Mouse (Mus musculus): ENCODE data around the gene Pxmp2. TPM values are rescaled to one million over a fixed set of nuclear protein-coding genes. Genes with fewer than 3 reads are reported as not detected.

The Pxmp2 gene
- polyA plus RNA-seq (2014; fragmentation: Nextera tagmentation; extraction: Ambion mirVana) = 9.8 and 10.9 TPM in 2 replicates

DNA sequence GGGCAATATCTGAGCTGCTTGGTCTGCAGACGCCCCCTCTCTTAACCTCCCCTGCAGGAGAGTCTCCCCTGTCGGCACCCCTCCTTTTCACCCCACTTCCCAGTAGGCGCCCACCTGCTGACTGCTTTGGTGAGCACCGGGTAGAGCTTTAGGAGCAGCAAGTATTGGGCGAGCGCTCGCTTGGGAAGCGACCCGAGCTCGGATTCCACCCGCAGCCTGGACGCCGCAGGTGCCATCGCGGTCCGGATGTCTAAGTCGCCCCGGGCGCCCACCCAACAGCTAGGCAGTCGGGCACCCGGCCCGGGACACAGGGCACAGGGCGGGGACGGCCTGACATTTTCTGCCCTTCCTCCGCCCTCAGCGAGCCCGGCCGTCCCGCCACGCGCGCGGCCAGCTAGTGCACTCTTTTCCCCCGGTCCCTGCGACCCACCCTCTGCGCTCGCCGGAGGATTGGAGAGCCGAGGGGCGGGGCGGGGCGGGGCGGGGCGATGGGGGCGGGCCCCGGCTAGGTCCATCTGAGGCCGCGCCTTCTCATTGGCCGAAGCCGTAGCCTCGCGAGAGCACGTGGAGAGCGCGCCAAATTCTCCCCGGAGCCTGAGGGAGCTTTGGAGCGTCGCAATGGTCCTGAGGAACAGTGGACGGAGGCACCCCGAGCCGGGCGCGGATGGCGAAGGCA lies at the start of gene Pxmp2, which contains the start of gene Pole:
Pxmp2 (minus strand) TSS at position 417 of the 676 bp plus-strand sequence.
Pole (plus strand) TSS at position 537 of the 676 bp plus-strand sequence.
- H3K9me3 ChIP-seq (ENCODE audit: control insufficient read depth, low read length) = no peaks in the 10 kb centered on the region
- H3K36me3 ChIP-seq (ENCODE audit: control insufficient read depth, insufficient read depth, low read length) = no peaks in the 10 kb centered on the region; the same call in 1 of the 2 replicates
- H3K4me3 ChIP-seq (ENCODE audit: low read depth, low read length) = peak within 1 kb of the TSS; percentile 68
- H3K4me2 ChIP-seq (ENCODE audit: low read depth, severe bottlenecking) = peak within 1 kb of the TSS; percentile 81
- peaks cover 5% of the 10 kb centered on the region; the same call in 1 of the 2 replicates for H3K4me1 ChIP-seq (ENCODE audit: control insufficient read depth, insufficient read depth, low read length)
- peaks cover 7% of the 10 kb centered on the region for H3K27me3 ChIP-seq (ENCODE audit: control insufficient read depth, insufficient read depth, low read length)
- H3K27ac ChIP-seq (replicated peaks; ENCODE audit: low read depth, low read length) = no peak within 1 kb of the TSS
- H3K9ac ChIP-seq (ENCODE audit: low read length) = peak within 1 kb of the TSS; percentile 82
- peak; percentile 98 for ATAC-seq (ENCODE audit: insufficient number of reproducible peaks, low FRiP score, low TSS enrichment, low read depth)
- 0% methylated on average over 53 of the region's 64 CpGs for WGBS
- DNase-seq (ENCODE audit: low spot score) = peak; percentile 97

DNA sequence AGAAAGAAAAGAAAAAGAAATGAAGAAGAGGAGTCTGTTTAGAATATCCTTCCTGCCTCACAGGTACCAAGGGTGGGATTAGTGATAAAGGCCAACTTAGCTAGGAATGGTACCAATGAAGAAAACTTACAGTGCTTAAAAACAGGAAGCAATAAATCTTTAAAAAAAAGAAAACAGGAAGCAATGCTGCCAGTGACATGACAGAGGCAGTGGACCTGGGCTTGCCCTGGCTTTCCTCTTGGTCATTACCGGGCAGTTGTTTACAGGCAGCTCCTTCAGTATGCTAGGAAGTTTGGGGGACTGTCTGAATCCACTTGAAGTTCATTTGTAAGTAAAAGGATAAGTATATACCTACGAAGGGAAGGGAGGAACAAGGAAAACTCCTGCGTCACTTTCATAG lies 44.5 kb upstream of the Pxmp2 start:
- H3K27me3 ChIP-seq (ENCODE audit: control insufficient read depth, insufficient read depth, low read length) = no peaks in the 10 kb centered on the region
- DNase-seq (ENCODE audit: low spot score) (no peak), ATAC-seq (ENCODE audit: insufficient number of reproducible peaks, low FRiP score, low TSS enrichment, low read depth) (no peak)
- peaks cover 30% of the 10 kb centered on the region for H3K36me3 ChIP-seq (ENCODE audit: control insufficient read depth, insufficient read depth, low read length)
- H3K27ac ChIP-seq (replicated peaks; ENCODE audit: low read depth, low read length) = no peak overlapping the region
- no peaks in the 10 kb centered on the region for H3K4me1 ChIP-seq (ENCODE audit: control insufficient read depth, insufficient read depth, low read length)
- no peak overlapping the region for H3K9ac ChIP-seq (ENCODE audit: low read length)
- H3K4me2 ChIP-seq (ENCODE audit: low read depth, severe bottlenecking) = no peak overlapping the region
- no peaks in the 10 kb centered on the region for H3K9me3 ChIP-seq (ENCODE audit: control insufficient read depth, low read length)
- WGBS = 77% methylated on average over 3 of the region's 3 CpGs
- H3K4me3 ChIP-seq (ENCODE audit: low read depth, low read length) = no peak overlapping the region

DNA sequence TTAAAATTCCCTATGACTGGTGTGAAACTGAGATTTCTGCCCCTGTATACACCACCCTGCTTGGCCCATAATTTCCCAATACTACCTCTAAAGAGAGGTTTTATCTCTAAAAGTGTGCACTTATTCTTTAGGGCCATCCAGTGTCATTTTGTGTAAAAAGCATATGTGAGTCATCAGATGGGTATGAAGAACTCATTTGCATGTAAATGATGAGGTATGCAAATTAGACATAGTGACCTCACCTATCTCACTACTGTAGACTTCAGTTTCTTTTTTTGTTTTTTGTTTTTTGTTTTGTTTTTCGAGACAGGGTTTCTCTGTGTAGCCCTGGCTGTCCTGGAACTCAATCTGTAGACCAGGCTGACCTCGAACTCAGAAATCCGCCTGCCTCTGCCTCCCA lies 27.1 kb upstream of the Pxmp2 start:
- no peak overlapping the region for H3K27ac ChIP-seq (replicated peaks; ENCODE audit: low read depth, low read length)
- no peak overlapping the region for H3K4me2 ChIP-seq (ENCODE audit: low read depth, severe bottlenecking)
- H3K4me1 ChIP-seq (ENCODE audit: control insufficient read depth, insufficient read depth, low read length) = no peaks in the 10 kb centered on the region
- ATAC-seq (ENCODE audit: insufficient number of reproducible peaks, low FRiP score, low TSS enrichment, low read depth) (no peak), DNase-seq (ENCODE audit: low spot score) (no peak)
- H3K36me3 ChIP-seq (ENCODE audit: control insufficient read depth, insufficient read depth, low read length) = peaks cover 18% of the 10 kb centered on the region; the same call in 1 of the 2 replicates
- WGBS = 85% methylated on average over 3 of the region's 3 CpGs
- no peak overlapping the region for H3K9ac ChIP-seq (ENCODE audit: low read length)
- no peak overlapping the region for H3K4me3 ChIP-seq (ENCODE audit: low read depth, low read length)
- H3K27me3 ChIP-seq (ENCODE audit: control insufficient read depth, insufficient read depth, low read length) = no peaks in the 10 kb centered on the region
- no peaks in the 10 kb centered on the region for H3K9me3 ChIP-seq (ENCODE audit: control insufficient read depth, low read length)

- no peaks in the 10 kb centered on the region for H3K4me1 ChIP-seq (ENCODE audit: control insufficient read depth, insufficient read depth, low read length)
Observed at GRCm38 (mm10) chr5:110308861-110309260, 22.9 kb upstream of the Pxmp2 start.

DNA sequence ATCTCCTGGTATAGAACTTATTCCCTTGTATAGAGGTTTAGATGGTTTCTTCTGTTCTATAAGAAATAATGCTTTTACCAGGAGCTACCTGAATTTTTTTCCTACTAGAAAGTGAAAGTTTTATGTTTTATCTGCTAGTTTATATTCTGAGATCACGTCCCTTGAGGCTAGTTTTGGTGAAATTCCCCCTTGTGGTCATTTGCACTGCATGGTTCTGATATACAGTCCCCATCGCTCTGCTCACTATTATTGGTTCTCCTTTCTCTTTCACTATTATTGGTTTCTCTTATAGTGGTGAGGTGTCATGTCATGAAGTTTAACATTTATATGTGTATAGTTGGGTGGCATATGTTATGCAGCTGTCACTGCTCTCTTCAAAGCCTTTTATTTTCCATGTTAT lies 14.6 kb upstream of the Pxmp2 start:
- 95% methylated on average over 2 of the region's 2 CpGs for WGBS
- H3K36me3 ChIP-seq (ENCODE audit: control insufficient read depth, insufficient read depth, low read length) = peaks cover 22% of the 10 kb centered on the region
- no peak overlapping the region for H3K4me3 ChIP-seq (ENCODE audit: low read depth, low read length)
- DNase-seq (ENCODE audit: low spot score) (no peak), ATAC-seq (ENCODE audit: insufficient number of reproducible peaks, low FRiP score, low TSS enrichment, low read depth) (no peak)
- no peak overlapping the region for H3K4me2 ChIP-seq (ENCODE audit: low read depth, severe bottlenecking)
- no peaks in the 10 kb centered on the region for H3K27me3 ChIP-seq (ENCODE audit: control insufficient read depth, insufficient read depth, low read length)
- H3K9ac ChIP-seq (ENCODE audit: low read length) = no peak overlapping the region
- H3K27ac ChIP-seq (replicated peaks; ENCODE audit: low read depth, low read length) = no peak overlapping the region
- H3K4me1 ChIP-seq (ENCODE audit: control insufficient read depth, insufficient read depth, low read length) = no peaks in the 10 kb centered on the region
- H3K9me3 ChIP-seq (ENCODE audit: control insufficient read depth, low read length) = no peaks in the 10 kb centered on the region

More at GRCm38 (mm10) chr5:110308861-110309260, 22.9 kb upstream of the Pxmp2 start:
- H3K4me3 ChIP-seq (ENCODE audit: low read depth, low read length) = no peak overlapping the region
- H3K36me3 ChIP-seq (ENCODE audit: control insufficient read depth, insufficient read depth, low read length) = peaks cover 24% of the 10 kb centered on the region; the same call in 1 of the 2 replicates
- ATAC-seq (ENCODE audit: insufficient number of reproducible peaks, low FRiP score, low TSS enrichment, low read depth) = no peak
- H3K9me3 ChIP-seq (ENCODE audit: control insufficient read depth, low read length) = no peaks in the 10 kb centered on the region
- H3K27me3 ChIP-seq (ENCODE audit: control insufficient read depth, insufficient read depth, low read length) = no peaks in the 10 kb centered on the region
- H3K27ac ChIP-seq (replicated peaks; ENCODE audit: low read depth, low read length) = no peak overlapping the region
- H3K9ac ChIP-seq (ENCODE audit: low read length) = no peak overlapping the region
- no peak overlapping the region for H3K4me2 ChIP-seq (ENCODE audit: low read depth, severe bottlenecking)
- WGBS = 97% methylated on average over 7 of the region's 7 CpGs
- DNase-seq (ENCODE audit: low spot score) = no peak

DNA sequence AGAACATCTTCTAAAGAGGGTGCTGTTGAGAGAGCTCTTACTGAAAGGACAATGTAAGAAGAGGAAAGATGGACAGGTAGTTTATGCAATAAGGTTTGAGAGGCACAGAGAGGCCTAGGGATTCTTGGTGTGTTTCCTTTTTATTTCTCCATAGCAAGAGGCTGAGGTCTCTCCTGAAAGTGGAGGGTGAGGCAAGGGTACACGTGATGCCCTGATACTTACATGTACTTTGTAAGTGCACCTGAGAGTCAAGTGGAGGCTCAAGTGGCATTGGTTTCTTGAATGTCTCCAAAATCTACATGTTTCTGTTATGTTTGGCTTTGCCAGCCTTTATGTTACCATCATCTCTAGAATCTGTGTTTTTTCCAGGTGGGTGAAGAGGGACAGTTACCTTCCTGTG lies 10.7 kb upstream of the Pxmp2 start:
- Histone ChIP-seq H3K27me3 (ENCODE audit: control insufficient read depth, insufficient read depth, low read length) (no peaks in the 10 kb centered on the region), H3K9me3 (ENCODE audit: control insufficient read depth, low read length) (no peaks in the 10 kb centered on the region), H3K4me1 (ENCODE audit: control insufficient read depth, insufficient read depth, low read length) (no peaks in the 10 kb centered on the region), H3K36me3 (ENCODE audit: control insufficient read depth, insufficient read depth, low read length) (peaks cover 23% of the 10 kb centered on the region), H3K4me3 (ENCODE audit: low read depth, low read length) (no peak overlapping the region), H3K9ac (ENCODE audit: low read length) (no peak overlapping the region), H3K27ac (replicated peaks; ENCODE audit: low read depth, low read length) (no peak overlapping the region), H3K4me2 (ENCODE audit: low read depth, severe bottlenecking) (no peak overlapping the region)
- WGBS = 89% methylated on average over 1 of the region's 1 CpGs
- DNase-seq (ENCODE audit: low spot score) (no peak), ATAC-seq (ENCODE audit: insufficient number of reproducible peaks, low FRiP score, low TSS enrichment, low read depth) (no peak)

- no peaks in the 10 kb centered on the region for H3K4me1 ChIP-seq (ENCODE audit: control insufficient read depth, insufficient read depth, low read length)
- no peak overlapping the region for H3K4me3 ChIP-seq (ENCODE audit: low read depth, low read length)
- no peak overlapping the region for H3K4me2 ChIP-seq (ENCODE audit: low read depth, severe bottlenecking)
- H3K27ac ChIP-seq (replicated peaks; ENCODE audit: low read depth, low read length) = no peak overlapping the region
- ATAC-seq (ENCODE audit: insufficient number of reproducible peaks, low FRiP score, low TSS enrichment, low read depth) (no peak), DNase-seq (ENCODE audit: low spot score) (no peak)
- H3K27me3 ChIP-seq (ENCODE audit: control insufficient read depth, insufficient read depth, low read length) = no peaks in the 10 kb centered on the region
- H3K9ac ChIP-seq (ENCODE audit: low read length) = no peak overlapping the region
- peaks cover 17% of the 10 kb centered on the region for H3K36me3 ChIP-seq (ENCODE audit: control insufficient read depth, insufficient read depth, low read length)
- H3K9me3 ChIP-seq (ENCODE audit: control insufficient read depth, low read length) = no peaks in the 10 kb centered on the region
- 96% methylated on average over 1 of the region's 1 CpGs for WGBS
Observed at GRCm38 (mm10) chr5:110291649-110292048, 5.7 kb upstream of the Pxmp2 start.

DNA sequence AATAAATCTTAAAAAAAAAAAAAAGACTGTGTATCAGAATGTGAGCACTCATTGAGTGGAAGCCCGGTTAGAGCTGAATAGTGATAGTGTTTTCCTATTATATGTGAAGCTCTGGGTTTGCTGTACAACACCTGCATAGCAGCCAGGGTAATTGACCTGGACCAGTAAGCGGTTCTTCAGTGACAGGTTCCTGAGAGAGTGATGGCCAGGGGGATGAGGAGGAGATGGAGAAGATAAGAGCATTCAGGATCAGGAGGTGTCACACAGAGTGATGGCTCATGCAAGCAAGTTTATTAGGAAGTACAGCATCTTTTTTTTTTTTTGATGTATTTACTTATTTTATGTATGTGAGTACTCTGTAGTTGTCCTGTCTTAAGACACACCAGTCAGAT lies 1.1 kb upstream of the Pxmp2 start:
- no peak overlapping the region for H3K9ac ChIP-seq (ENCODE audit: low read length)

More for the DNA sequence above, 1.1 kb upstream of the Pxmp2 start:
- H3K4me1 ChIP-seq (ENCODE audit: control insufficient read depth, insufficient read depth, low read length) = peaks cover 5% of the 10 kb centered on the region; the same call in 1 of the 2 replicates
- peaks cover 7% of the 10 kb centered on the region for H3K27me3 ChIP-seq (ENCODE audit: control insufficient read depth, insufficient read depth, low read length)
- 79% methylated on average over 2 of the region's 2 CpGs for WGBS
- no peak overlapping the region for H3K27ac ChIP-seq (replicated peaks; ENCODE audit: low read depth, low read length)
- no peaks in the 10 kb centered on the region for H3K9me3 ChIP-seq (ENCODE audit: control insufficient read depth, low read length)
- DNase-seq (ENCODE audit: low spot score) (no peak), ATAC-seq (ENCODE audit: insufficient number of reproducible peaks, low FRiP score, low TSS enrichment, low read depth) (no peak)
- peak overlapping the region; percentile 68 for H3K4me3 ChIP-seq (ENCODE audit: low read depth, low read length)
- peak overlapping the region; percentile 81; the same call in 1 of the 2 replicates for H3K4me2 ChIP-seq (ENCODE audit: low read depth, severe bottlenecking)
- peaks cover 3% of the 10 kb centered on the region; the same call in 1 of the 2 replicates for H3K36me3 ChIP-seq (ENCODE audit: control insufficient read depth, insufficient read depth, low read length)
